Mouse (Mus musculus): ENCODE data around the gene Gm20696. TPM values are rescaled to one million over a fixed set of nuclear protein-coding genes. Genes with fewer than 3 reads are reported as not detected.

Gene Gm20696
- polyA plus RNA-seq, 1 experiment = 1.7 TPM

DNA sequence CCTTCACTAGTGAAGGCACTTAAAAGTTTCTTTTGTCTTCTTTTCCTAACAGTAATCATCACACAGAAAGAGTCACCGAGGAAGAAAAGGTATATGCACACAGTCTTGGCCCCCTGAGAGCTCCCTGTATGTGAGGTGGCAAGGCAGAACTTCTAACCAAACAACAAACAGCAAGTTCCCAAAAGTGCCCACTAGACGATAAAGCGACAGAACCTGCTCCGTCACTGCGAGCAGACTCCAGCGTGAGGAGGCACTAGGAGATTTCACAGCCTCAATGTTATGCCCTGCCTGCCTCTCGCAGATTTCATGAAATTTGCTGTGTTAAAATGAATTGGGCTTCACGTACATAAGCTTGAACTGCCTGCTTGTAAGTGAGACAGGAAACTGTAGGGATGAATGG, 46.6 kb downstream of the Gm20696 start:
- Histone ChIP-seq H3K4me3 (ENCODE audit: extremely low read depth, insufficient read depth, insufficient read length) (no peak overlapping the region), H3K27ac (ENCODE audit: insufficient read depth, low read length) (no peak overlapping the region), H3K36me3 (ENCODE audit: control insufficient read depth, insufficient read depth, low read length) (no peaks in the 10 kb centered on the region), H3K27me3 (ENCODE audit: control insufficient read depth, insufficient read depth, low read length) (no peaks in the 10 kb centered on the region), H3K4me1 (ENCODE audit: control insufficient read depth, insufficient read depth, insufficient read length) (no peaks in the 10 kb centered on the region; the same call in 1 of the 2 replicates)
- no peak for DNase-seq (ENCODE audit: low read depth in 1 of 2, low spot score in 2 of 2)
- no peak for TF ChIP-seq CTCF (IDR thresholded peaks at IDR 0.05; ENCODE audit: extremely low read depth, insufficient read depth, insufficient read length, insufficient replicate concordance)
- no peak for TF ChIP-seq POLR2A (IDR thresholded peaks at IDR 0.05; ENCODE audit: low read depth, low read length)
- WGBS = 40% methylated on average over 8 of the region's 8 CpGs

GRCm38 (mm10) chr6:99619466-99619865, 47.1 kb downstream of the Gm20696 start:
- Histone ChIP-seq H3K4me3 (ENCODE audit: extremely low read depth, insufficient read depth, insufficient read length) (no peak overlapping the region), H3K27me3 (ENCODE audit: control insufficient read depth, insufficient read depth, low read length) (no peaks in the 10 kb centered on the region), H3K27ac (ENCODE audit: insufficient read depth, low read length) (no peak overlapping the region), H3K36me3 (ENCODE audit: control insufficient read depth, insufficient read depth, low read length) (no peaks in the 10 kb centered on the region), H3K4me1 (ENCODE audit: control insufficient read depth, insufficient read depth, insufficient read length) (no peaks in the 10 kb centered on the region; the same call in 1 of the 2 replicates)
- WGBS = 24% methylated on average over 8 of the region's 8 CpGs
- no peak for TF ChIP-seq POLR2A (IDR thresholded peaks at IDR 0.05; ENCODE audit: low read depth, low read length)
- no peak for TF ChIP-seq CTCF (IDR thresholded peaks at IDR 0.05; ENCODE audit: extremely low read depth, insufficient read depth, insufficient read length, insufficient replicate concordance)
- no peak for DNase-seq (ENCODE audit: low read depth in 1 of 2, low spot score in 2 of 2)

DNA sequence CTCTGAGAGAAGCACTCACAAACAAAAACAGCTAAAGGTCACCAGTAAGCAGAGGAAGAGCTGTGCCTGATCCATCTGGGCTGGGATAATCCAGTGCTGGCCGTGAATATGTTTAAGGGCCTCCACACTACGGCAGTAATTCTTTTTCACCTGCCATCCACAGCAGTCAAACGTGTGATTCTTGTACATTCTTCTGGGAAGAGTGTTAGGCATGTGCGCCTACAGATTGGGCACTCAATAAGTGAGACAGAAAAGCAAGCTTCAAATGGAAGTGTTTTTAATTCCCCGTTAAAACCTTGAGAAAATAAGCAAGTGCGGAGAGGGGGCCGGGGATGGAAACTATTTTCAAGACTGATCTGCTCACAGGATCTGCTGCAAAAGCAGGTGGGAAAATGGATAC, 48.7 kb downstream of the Gm20696 start:
- Histone ChIP-seq H3K4me3 (ENCODE audit: extremely low read depth, insufficient read depth, insufficient read length) (no peak overlapping the region), H3K27ac (ENCODE audit: insufficient read depth, low read length) (no peak overlapping the region), H3K27me3 (ENCODE audit: control insufficient read depth, insufficient read depth, low read length) (no peaks in the 10 kb centered on the region), H3K36me3 (ENCODE audit: control insufficient read depth, insufficient read depth, low read length) (no peaks in the 10 kb centered on the region), H3K4me1 (ENCODE audit: control insufficient read depth, insufficient read depth, insufficient read length) (no peaks in the 10 kb centered on the region)
- DNase-seq (ENCODE audit: low read depth in 1 of 2, low spot score in 2 of 2) = no peak
- TF ChIP-seq CTCF (IDR thresholded peaks at IDR 0.05; ENCODE audit: extremely low read depth, insufficient read depth, insufficient read length, insufficient replicate concordance) (no peak), POLR2A (IDR thresholded peaks at IDR 0.05; ENCODE audit: low read depth, low read length) (no peak)
- 94% methylated on average over 7 of the region's 7 CpGs for WGBS

DNA sequence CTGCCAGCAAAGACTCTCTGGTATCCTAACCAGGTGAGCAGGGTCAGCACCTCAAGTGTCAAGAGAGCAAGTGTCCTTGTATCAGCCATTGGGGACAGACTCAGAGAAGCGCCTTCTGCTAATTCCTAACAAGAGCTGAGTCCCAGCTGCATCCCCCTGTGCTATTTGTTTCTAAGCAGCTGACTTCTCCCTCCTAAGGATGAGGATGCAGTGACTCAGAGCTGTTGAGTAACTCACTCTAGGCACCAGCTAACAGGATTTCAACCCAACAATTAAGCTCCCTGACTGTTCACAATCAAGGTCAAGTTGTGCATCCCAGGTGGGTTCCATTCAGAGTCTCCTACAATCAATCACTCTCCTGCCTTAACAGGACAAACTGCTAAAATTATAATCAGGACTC, 49.2 kb downstream of the Gm20696 start:
- DNase-seq (ENCODE audit: low read depth in 1 of 2, low spot score in 2 of 2) = no peak
- TF ChIP-seq CTCF (IDR thresholded peaks at IDR 0.05; ENCODE audit: extremely low read depth, insufficient read depth, insufficient read length, insufficient replicate concordance) = no peak
- no peak for TF ChIP-seq POLR2A (IDR thresholded peaks at IDR 0.05; ENCODE audit: low read depth, low read length)
- Histone ChIP-seq H3K4me1 (ENCODE audit: control insufficient read depth, insufficient read depth, insufficient read length) (no peaks in the 10 kb centered on the region), H3K27me3 (ENCODE audit: control insufficient read depth, insufficient read depth, low read length) (no peaks in the 10 kb centered on the region), H3K27ac (ENCODE audit: insufficient read depth, low read length) (no peak overlapping the region), H3K4me3 (ENCODE audit: extremely low read depth, insufficient read depth, insufficient read length) (no peak overlapping the region), H3K36me3 (ENCODE audit: control insufficient read depth, insufficient read depth, low read length) (no peaks in the 10 kb centered on the region)
- 92% methylated on average over 1 of the region's 1 CpGs for WGBS

GRCm38 (mm10) chr6:99615272-99615751, 51.3 kb downstream of the Gm20696 start:
- WGBS = 86% methylated on average over 10 of the region's 10 CpGs
- Histone ChIP-seq H3K36me3 (ENCODE audit: control insufficient read depth, insufficient read depth, low read length) (no peaks in the 10 kb centered on the region), H3K4me1 (ENCODE audit: control insufficient read depth, insufficient read depth, insufficient read length) (peaks cover 5% of the 10 kb centered on the region; the same call in 1 of the 2 replicates), H3K27ac (ENCODE audit: insufficient read depth, low read length) (no peak overlapping the region), H3K4me3 (ENCODE audit: extremely low read depth, insufficient read depth, insufficient read length) (no peak overlapping the region), H3K27me3 (ENCODE audit: control insufficient read depth, insufficient read depth, low read length) (no peaks in the 10 kb centered on the region)
- TF ChIP-seq POLR2A (IDR thresholded peaks at IDR 0.05; ENCODE audit: low read depth, low read length) (no peak), CTCF (IDR thresholded peaks at IDR 0.05; ENCODE audit: extremely low read depth, insufficient read depth, insufficient read length, insufficient replicate concordance) (no peak)
- no peak for DNase-seq (ENCODE audit: low read depth in 1 of 2, low spot score in 2 of 2)

GRCm38 (mm10) chr6:99614566-99615271, 51.9 kb downstream of the Gm20696 start:
- H3K36me3 ChIP-seq (ENCODE audit: control insufficient read depth, insufficient read depth, low read length) = no peaks in the 10 kb centered on the region
- H3K4me3 ChIP-seq (ENCODE audit: extremely low read depth, insufficient read depth, insufficient read length) = no peak overlapping the region
- no peaks in the 10 kb centered on the region for H3K27me3 ChIP-seq (ENCODE audit: control insufficient read depth, insufficient read depth, low read length)
- DNase-seq (ENCODE audit: low read depth in 1 of 2, low spot score in 2 of 2) = no peak
- H3K27ac ChIP-seq (ENCODE audit: insufficient read depth, low read length) = no peak overlapping the region
- 86% methylated on average over 17 of the region's 17 CpGs for WGBS
- TF ChIP-seq CTCF (IDR thresholded peaks at IDR 0.05; ENCODE audit: extremely low read depth, insufficient read depth, insufficient read length, insufficient replicate concordance) (no peak), POLR2A (IDR thresholded peaks at IDR 0.05; ENCODE audit: low read depth, low read length) (no peak)
- peaks cover 5% of the 10 kb centered on the region; the same call in 1 of the 2 replicates for H3K4me1 ChIP-seq (ENCODE audit: control insufficient read depth, insufficient read depth, insufficient read length)

GRCm38 (mm10) chr6:99611866-99612265, 54.7 kb downstream of the Gm20696 start:
- Histone ChIP-seq H3K27ac (ENCODE audit: insufficient read depth, low read length) (no peak overlapping the region), H3K27me3 (ENCODE audit: control insufficient read depth, insufficient read depth, low read length) (no peaks in the 10 kb centered on the region), H3K4me3 (ENCODE audit: extremely low read depth, insufficient read depth, insufficient read length) (no peak overlapping the region), H3K4me1 (ENCODE audit: control insufficient read depth, insufficient read depth, insufficient read length) (peaks cover 5% of the 10 kb centered on the region; the same call in 1 of the 2 replicates), H3K36me3 (ENCODE audit: control insufficient read depth, insufficient read depth, low read length) (no peaks in the 10 kb centered on the region)
- no peak for TF ChIP-seq CTCF (IDR thresholded peaks at IDR 0.05; ENCODE audit: extremely low read depth, insufficient read depth, insufficient read length, insufficient replicate concordance)
- TF ChIP-seq POLR2A (IDR thresholded peaks at IDR 0.05; ENCODE audit: low read depth, low read length) = no peak
- DNase-seq (ENCODE audit: low read depth in 1 of 2, low spot score in 2 of 2) = no peak
- 66% methylated on average over 6 of the region's 6 CpGs for WGBS
